Mouse (Mus musculus) neural tube, embryonic 10.5 days (tissue): ENCODE measurements at regions not wholly inside any gene's neighbourhood (a gene's known extent, or its start where the extent isn't known, plus 50 kb on each side); places are given as distances from the start of the nearest gene placed in this dataset.

Experiments used
- DNase-seq: peaks from one replicate; pipeline ENCODE4 v3.0.0-alpha.2; 2017; ENCODE audit warnings: low spot score; ENCODE audit errors: extremely low spot score

DNA sequence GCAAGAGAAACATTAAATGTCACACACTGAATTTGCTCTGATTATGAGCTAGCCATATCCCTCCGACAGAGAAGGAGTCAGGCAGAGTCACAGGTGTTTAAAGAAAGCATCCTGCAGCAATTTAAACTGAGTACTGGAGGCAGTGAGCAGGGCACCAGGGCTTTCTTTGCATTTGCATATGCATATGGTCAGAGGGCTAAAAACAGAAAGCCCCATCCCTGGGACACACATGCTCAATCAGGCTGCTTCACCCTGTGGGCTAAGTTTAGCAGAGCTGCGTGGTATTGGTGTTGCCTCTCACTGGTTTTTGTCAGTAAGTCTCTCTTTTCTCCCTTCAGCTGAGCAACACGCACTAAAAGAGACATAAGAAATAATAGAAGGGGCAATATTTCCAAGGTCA is 289.9 kb upstream of the Rps6ka3 start:
- DNase-seq, result no peak

DNA sequence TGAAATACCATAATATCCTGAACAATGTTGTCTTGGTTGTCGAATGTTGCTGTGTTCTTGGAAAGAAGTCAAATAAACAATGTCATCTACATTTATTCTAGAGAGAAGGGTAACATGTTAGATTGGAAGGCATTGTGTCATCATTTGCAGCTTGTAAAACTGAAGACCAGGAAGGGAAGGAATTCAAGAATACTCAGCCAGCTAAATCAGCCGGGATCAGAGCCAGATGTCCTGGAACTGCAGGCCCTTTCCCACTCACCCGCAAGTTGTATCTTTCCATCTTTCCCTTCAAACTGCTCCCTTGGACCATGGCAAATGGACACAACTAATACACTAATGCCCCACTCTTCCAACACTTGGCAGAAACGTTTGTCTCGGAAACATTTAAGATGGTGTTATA is 288.7 kb upstream of the Rps6ka3 start:
- DNase-seq, result no peak

DNA sequence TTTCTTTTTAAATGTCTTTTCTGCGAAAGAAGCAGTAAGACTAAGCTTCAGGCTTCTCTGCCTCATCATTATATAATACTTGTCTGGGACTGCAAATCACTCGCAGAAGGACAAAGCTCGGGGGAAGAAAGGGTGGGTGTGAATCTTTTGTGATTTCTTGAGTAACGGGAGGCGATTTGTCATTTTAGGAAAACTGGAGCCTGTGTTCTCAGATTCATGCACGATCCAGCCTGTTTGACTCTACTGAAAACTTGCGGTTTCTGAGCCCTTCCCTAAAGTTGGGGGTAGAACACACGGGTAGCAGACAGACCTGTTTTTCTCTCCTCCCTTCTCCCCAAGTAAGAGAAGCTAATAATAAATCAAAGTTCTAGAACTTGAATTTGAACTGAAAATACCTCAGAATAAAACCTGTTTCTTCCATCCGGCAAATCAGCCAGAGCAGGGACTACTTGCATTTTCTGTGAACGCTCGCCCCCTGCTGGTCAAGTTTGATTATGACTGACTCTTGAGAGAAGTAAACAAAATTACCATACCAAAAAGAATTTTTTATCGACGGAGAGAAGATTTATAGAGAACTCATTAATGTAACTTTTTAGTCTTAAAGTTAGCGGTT is 288.2 kb upstream of the Rps6ka3 start:
- DNase-seq, result peak; percentile 69

- peak; percentile 25 for DNase-seq
Measured at GRCm38 (mm10) chrX:158923081-158923561, 287.0 kb upstream of the Rps6ka3 start.

- DNase-seq, result no peak
Measured at GRCm38 (mm10) chrX:158923657-158924489, 286.2 kb upstream of the Rps6ka3 start.

GRCm38 (mm10) chrX:158924490-158925398 is 285.4 kb upstream of the Rps6ka3 start:
- no peak for DNase-seq

- no peak for DNase-seq
Measured at GRCm38 (mm10) chrX:158931864-158932263, 278.2 kb upstream of the Rps6ka3 start.

DNA sequence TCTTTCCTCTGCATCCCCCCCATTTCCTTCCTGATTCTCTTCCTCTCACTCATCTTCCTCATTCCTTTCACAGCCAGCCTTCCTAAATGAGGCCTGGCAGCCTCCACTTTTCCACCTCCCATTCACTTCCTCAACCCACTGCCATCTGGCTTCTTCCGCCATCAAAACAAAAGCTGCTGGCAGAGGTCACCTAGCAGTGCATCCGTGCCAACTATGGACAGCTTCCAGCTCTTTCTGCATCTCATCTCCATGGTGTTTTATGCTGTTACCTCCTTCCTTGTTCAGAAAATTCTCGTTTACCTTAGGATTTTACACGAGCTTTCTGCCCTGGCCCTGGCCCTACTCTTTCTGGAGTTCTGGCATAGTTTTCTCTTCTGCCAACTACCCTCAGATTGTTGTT is 262.9 kb upstream of the Rps6ka3 start:
- no peak for DNase-seq

DNA sequence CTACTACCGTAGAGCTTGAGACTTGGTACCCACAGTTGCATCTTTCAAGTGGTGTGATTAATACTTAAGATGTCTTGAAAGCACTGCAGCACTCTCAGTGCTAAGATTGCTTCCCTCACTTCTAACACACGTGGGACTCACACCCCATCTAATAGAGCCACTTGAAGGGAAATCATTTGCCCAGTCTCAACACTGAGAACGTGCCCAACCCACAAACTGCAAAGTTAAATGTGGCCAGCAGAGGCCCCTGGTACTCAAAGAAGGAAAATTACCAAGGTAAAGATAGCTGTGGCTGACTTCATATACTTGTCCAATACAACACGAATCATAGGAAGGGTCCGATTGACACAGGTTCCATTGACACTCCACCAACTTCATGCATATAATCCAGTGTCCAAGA is 238.4 kb upstream of the Rps6ka3 start:
- DNase-seq, result no peak

GRCm38 (mm10) chrX:158976648-158977047 is 233.5 kb upstream of the Rps6ka3 start:
- DNase-seq, result no peak

GRCm38 (mm10) chrX:158984721-158985120 is 225.4 kb upstream of the Rps6ka3 start:
- no peak for DNase-seq

GRCm38 (mm10) chrX:158987676-158988075 is 222.4 kb upstream of the Rps6ka3 start:
- no peak for DNase-seq

DNA sequence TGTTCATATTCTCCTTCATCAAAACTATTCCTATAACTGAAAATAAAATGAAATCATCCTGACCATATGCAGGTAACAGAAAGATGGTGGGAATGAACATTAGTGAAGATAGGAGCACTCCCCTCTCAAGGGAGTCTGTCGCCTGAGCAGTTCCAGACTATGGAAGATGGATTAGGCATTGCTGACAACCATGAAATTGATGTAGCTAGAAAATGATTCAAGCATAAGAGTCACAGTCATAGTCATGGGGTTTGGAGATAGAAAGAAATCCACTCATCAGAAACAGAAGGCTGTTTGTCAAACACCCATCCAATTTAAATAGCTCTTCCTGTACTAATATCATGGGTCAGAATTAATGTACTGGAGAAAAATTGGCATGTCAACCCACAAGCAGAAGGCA is 191.2 kb upstream of the Rps6ka3 start:
- no peak for DNase-seq

- no peak for DNase-seq
Measured at GRCm38 (mm10) chrX:159026311-159026710, 183.8 kb upstream of the Rps6ka3 start.

DNA sequence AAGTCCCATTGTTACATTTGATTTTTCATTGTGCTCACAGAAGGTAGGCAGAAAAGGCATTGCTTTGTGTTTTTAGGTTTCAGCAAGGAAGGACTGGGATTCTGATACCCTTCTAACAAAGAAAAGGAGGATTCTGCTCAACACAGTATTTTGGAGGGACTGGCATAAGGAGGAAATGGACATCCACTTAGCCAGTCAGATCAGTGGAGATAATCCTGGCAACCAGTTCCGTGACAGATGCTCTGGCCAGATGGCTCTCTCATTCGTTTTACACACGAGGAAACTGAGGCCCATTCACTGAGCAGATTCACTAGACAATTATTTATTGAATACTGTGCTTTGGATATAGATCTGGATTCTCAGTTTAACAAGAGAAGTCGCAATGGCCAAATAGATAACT is 178.2 kb upstream of the Rps6ka3 start:
- no peak for DNase-seq

DNA sequence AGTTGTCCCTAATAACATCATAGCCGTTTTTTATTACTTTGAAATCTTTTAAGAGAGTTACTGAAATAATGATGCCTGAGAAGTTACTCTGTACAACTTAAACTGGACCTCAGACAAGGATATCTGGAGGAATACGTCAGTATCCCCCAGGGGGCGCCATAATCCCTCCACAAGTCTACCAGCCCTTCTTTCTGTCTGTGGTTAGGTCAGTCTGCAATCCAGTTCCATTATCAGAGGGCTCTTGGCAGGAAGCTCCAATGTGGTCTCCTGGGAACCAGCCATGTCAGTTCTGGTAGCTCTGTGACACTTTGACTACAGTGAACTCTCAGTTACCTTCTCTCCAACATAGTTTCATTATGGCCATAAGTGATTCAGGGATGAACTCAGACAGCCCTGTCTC is 166.7 kb upstream of the Rps6ka3 start:
- peak; percentile 36 for DNase-seq

- DNase-seq, result no peak
Measured at GRCm38 (mm10) chrX:159047876-159048275, 162.2 kb upstream of the Rps6ka3 start.

DNA sequence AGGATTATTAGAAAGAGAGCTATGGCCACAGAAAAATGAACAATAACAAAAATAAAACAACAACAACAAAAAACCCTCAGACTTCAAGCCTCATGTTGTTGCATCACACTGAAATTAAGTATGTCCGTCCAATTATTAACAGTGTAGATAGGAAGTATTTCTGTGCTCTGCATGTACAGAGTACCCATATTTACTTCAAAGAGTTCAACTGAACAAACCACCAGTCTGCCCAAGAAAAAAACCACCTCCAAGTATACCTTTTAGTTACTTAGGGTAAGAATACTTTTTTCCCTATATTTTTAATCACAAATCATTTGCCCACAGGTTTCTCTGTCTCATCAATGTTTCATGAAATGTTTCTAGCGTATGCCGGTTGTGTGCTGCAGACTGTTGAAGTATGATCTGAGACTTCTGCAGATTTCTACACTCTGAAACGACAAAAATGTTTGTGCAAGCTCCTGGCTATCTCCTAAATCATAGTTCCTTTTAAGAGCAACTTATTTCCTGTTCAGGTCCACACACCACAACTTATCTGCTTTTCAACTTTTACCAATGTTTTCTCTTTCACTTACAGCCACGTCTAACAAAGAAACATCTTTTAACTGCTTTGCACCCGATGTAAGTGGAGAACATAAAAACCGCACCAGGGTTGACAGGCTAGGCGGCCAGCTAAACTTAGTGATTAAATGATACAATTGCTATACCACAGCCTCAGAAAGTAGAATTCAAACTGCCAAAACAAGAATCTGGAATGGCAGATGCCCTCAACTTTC is 154.2 kb upstream of the Rps6ka3 start:
- no peak for DNase-seq

- no peak for DNase-seq
Measured at GRCm38 (mm10) chrX:159056462-159056805, 153.7 kb upstream of the Rps6ka3 start.

DNA sequence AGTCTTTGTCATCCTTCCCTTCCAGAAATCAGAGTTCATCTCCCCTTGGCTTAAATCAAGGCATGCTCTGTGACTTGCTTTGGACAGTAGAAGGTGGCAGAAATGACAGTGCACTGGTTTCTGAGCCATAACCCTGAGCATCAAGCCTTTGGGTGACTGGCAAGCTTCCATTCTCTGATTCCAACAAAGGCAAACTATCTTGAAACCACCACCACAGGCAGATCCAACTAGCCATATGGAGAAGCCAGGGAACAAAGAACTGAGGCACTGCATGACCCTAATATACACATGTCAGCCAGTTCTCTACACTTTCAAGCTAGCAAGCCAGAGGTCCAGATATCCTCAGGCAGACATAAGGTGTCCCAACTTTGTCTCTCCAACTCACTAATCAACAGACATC is 151.2 kb upstream of the Rps6ka3 start:
- DNase-seq, result no peak

GRCm38 (mm10) chrX:159061322-159061721 is 148.8 kb upstream of the Rps6ka3 start:
- no peak for DNase-seq
